Mouse (Mus musculus) embryonic facial prominence, embryonic 14.5 days (tissue): Measurements from ENCODE around the gene Catspere2. TPM values are rescaled to one million over a fixed set of nuclear protein-coding genes. Genes with fewer than 3 reads are reported as not detected.
"Not testable (repeated sequence)": the region's sequence is repeated elsewhere in the genome, so short reads cannot be mapped to it uniquely, and the experiment has no call there.

Source experiments
- ATAC-seq: fragments of 200-750 bp; cut with Nextera tagmentation; 2 replicates; pipeline ENCODE4 v1.8.0; 2017; ENCODE audit warnings: low read depth, moderate number of reproducible peaks, moderate TSS enrichment
- DNase-seq: peaks from one replicate; pipeline ENCODE4 v3.0.0-alpha.2; 2015; ENCODE audit warnings: low spot score
- H3K27ac ChIP-seq: fragments of 300-500 bp; sonication (generic); replicated peaks from 2 replicates; pipeline ENCODE4 v1.5.1; 2014; ENCODE audit warnings: low read depth, mild to moderate bottlenecking, low read length, moderate library complexity
- H3K27me3 ChIP-seq: fragments of 300-500 bp; sonication (generic); replicated peaks from 2 replicates; pipeline ENCODE4 v1.6.1; 2014; ENCODE audit warnings: low read length; ENCODE audit not compliant: control insufficient read depth, insufficient read depth
- H3K36me3 ChIP-seq: fragments of 300-500 bp; sonication (generic); 2 replicates; pipeline ENCODE4 v1.6.1; 2014; ENCODE audit warnings: low read length, mixed read lengths; ENCODE audit not compliant: control insufficient read depth, insufficient read depth
- H3K4me1 ChIP-seq: fragments of 300-500 bp; sonication (generic); 2 replicates; pipeline ENCODE4 v1.6.1; 2014; ENCODE audit warnings: antibody characterized with exemption, low read length; ENCODE audit not compliant: control insufficient read depth, insufficient read depth
- H3K4me2 ChIP-seq: fragments of 300-500 bp; sonication (generic); 2 replicates; pipeline ENCODE4 v1.6.1; 2014; ENCODE audit warnings: low read depth, mild to moderate bottlenecking, low read length, moderate library complexity, mixed read lengths
- H3K4me3 ChIP-seq: fragments of 300-500 bp; sonication (generic); 2 replicates; pipeline ENCODE4 v1.5.1; 2014; ENCODE audit warnings: low read depth, mild to moderate bottlenecking, low read length
- H3K9ac ChIP-seq: fragments of 300-500 bp; sonication (generic); 2 replicates; pipeline ENCODE4 v1.6.1; 2014; ENCODE audit warnings: low read depth, mild to moderate bottlenecking, low read length, moderate library complexity, mixed read lengths
- H3K9me3 ChIP-seq: fragments of 300-500 bp; sonication (generic); 2 replicates; pipeline ENCODE4 v1.6.1; 2016; ENCODE audit warnings: low read length; ENCODE audit not compliant: control insufficient read depth
- WGBS: fragments of 180-500 bp; shearing (Covaris S2); extraction: QIAGEN DNeasy Blood & Tissue Kit; methylation state at CpG from one replicate; pipeline ENCODE4 v1.1.7; 2014; 5-methylcytosine and 5-hydroxymethylcytosine counted together
- polyA plus RNA-seq: library from polyadenylated mRNA; unstranded; fragments of >200 nt; fragmentation: Nextera tagmentation; extraction: Ambion mirVana; gene quantifications from 2 replicates; pipeline ENCODE4 v1.2.1, GENCODE M21; 2014

Catspere2 gene
- polyA plus RNA-seq, 1 experiment from 2014 or later: 0.47 TPM

- WGBS: 80% methylated on average over 10 of the region's 10 CpGs
- Histone ChIP-seq H3K36me3 (no peaks in the 10 kb centered on the region), H3K27ac (no peak overlapping the region), H3K4me3 (no peak overlapping the region), H3K4me2 (no peak overlapping the region), H3K27me3 (no peaks in the 10 kb centered on the region), H3K4me1 (no peaks in the 10 kb centered on the region), H3K9ac (no peak overlapping the region), H3K9me3 (no peaks in the 10 kb centered on the region; the same call in 1 of the 2 replicates)
- ATAC-seq: no peak; the same call in 1 of the 2 replicates
- DNase-seq: peak; percentile 27
Measured at GRCm38 (mm10) chr1:178205701-178206325, 222.6 kb downstream of the Catspere2 start.

GRCm38 (mm10) chr1:178207856-178208255 is 224.6 kb downstream of the Catspere2 start:
- not testable (repeated sequence) for H3K36me3 ChIP-seq, H3K4me2 ChIP-seq

GRCm38 (mm10) chr1:178209966-178210365 is 226.7 kb downstream of the Catspere2 start:
- H3K27me3 ChIP-seq: no peaks in the 10 kb centered on the region
- H3K4me1 ChIP-seq: no peaks in the 10 kb centered on the region
- DNase-seq: no peak
- no peaks in the 10 kb centered on the region for H3K9me3 ChIP-seq
- H3K4me3 ChIP-seq: no peak overlapping the region
- H3K27ac ChIP-seq: no peak overlapping the region
- H3K9ac ChIP-seq: no peak overlapping the region
- H3K4me2 ChIP-seq: no peak overlapping the region
- ATAC-seq: no peak
- no peaks in the 10 kb centered on the region for H3K36me3 ChIP-seq

More at GRCm38 (mm10) chr1:178207856-178208255, 224.6 kb downstream of the Catspere2 start:
- not testable (repeated sequence) for H3K27ac ChIP-seq, H3K4me1 ChIP-seq, DNase-seq, H3K9ac ChIP-seq, H3K9me3 ChIP-seq, ATAC-seq, H3K4me3 ChIP-seq, H3K27me3 ChIP-seq
- 82% methylated on average over 4 of the region's 4 CpGs for WGBS

GRCm38 (mm10) chr1:178217157-178217556 is 233.9 kb downstream of the Catspere2 start:
- Histone ChIP-seq H3K4me3 (no peak overlapping the region), H3K27me3 (no peaks in the 10 kb centered on the region), H3K9me3 (no peaks in the 10 kb centered on the region), H3K4me1 (no peaks in the 10 kb centered on the region), H3K27ac (no peak overlapping the region), H3K4me2 (no peak overlapping the region), H3K36me3 (no peaks in the 10 kb centered on the region), H3K9ac (no peak overlapping the region)
- no peak for DNase-seq
- no peak for ATAC-seq

- Histone ChIP-seq H3K9me3 (no peaks in the 10 kb centered on the region), H3K27me3 (no peaks in the 10 kb centered on the region), H3K27ac (no peak overlapping the region), H3K4me3 (no peak overlapping the region), H3K36me3 (no peaks in the 10 kb centered on the region), H3K4me2 (no peak overlapping the region), H3K4me1 (no peaks in the 10 kb centered on the region), H3K9ac (no peak overlapping the region)
- ATAC-seq (no peak), DNase-seq (no peak)
Measured at GRCm38 (mm10) chr1:178218305-178218704, 235.1 kb downstream of the Catspere2 start.

- WGBS: 75% methylated on average over 5 of the region's 5 CpGs
- H3K4me1 ChIP-seq: no peaks in the 10 kb centered on the region
Measured at GRCm38 (mm10) chr1:178219166-178220077, 236.2 kb downstream of the Catspere2 start.

More at GRCm38 (mm10) chr1:178219166-178220077, 236.2 kb downstream of the Catspere2 start:
- Histone ChIP-seq H3K27ac (no peak overlapping the region), H3K4me3 (no peak overlapping the region), H3K27me3 (no peaks in the 10 kb centered on the region), H3K9me3 (0 out of 2 replicates have a peak, but pooled peaks cover 5% of the 10 kb centered on the region), H3K36me3 (no peaks in the 10 kb centered on the region), H3K9ac (no peak overlapping the region), H3K4me2 (no peak overlapping the region)
- ATAC-seq (no peak), DNase-seq (no peak)

Other genes with a start within 250 kb of the Catspere2 start
- gene Adss, start 186.9 kb upstream of the Catspere2 start, polyA plus RNA-seq: 48.4 and 54.6 TPM in 2 replicates
- gene Desi2, start 204.0 kb downstream of the Catspere2 start, polyA plus RNA-seq: 27.1 and 28.6 TPM in 2 replicates